Mouse (Mus musculus): ENCODE data around the gene Nat10. TPM values are rescaled to one million over a fixed set of nuclear protein-coding genes. Genes with fewer than 3 reads are reported as not detected.

Gene Nat10
- polyA plus RNA-seq, 1 experiment from 2014 or later = 13.0 TPM

GRCm38 (mm10) chr2:103680364-103681110, 80.5 kb downstream of the Nat10 start:
- peaks cover 3% of the 10 kb centered on the region; the same call in 1 of the 2 replicates for H3K27me3 ChIP-seq
- H3K36me3 ChIP-seq (replicated peaks) = no peaks in the 10 kb centered on the region
- no peak overlapping the region for H3K27ac ChIP-seq (replicated peaks)
- peaks cover 6% of the 10 kb centered on the region for H3K4me1 ChIP-seq (replicated peaks)
- no peak overlapping the region for H3K4me3 ChIP-seq (replicated peaks)
- no peaks in the 10 kb centered on the region for H3K9me3 ChIP-seq (replicated peaks)
- no peak overlapping the region for H3K9ac ChIP-seq
- WGBS (ENCODE audit: insufficient replicate concordance) = 32% methylated on average over 9 of the region's 9 CpGs
- ATAC-seq (ENCODE audit: insufficient read depth) = no peak
- no peak overlapping the region for H3K4me2 ChIP-seq

- H3K27ac ChIP-seq (replicated peaks) = no peak overlapping the region
- no peak overlapping the region for H3K4me3 ChIP-seq (replicated peaks)
- no peak overlapping the region for H3K4me2 ChIP-seq
- H3K9ac ChIP-seq = no peak overlapping the region
- no peaks in the 10 kb centered on the region for H3K36me3 ChIP-seq (replicated peaks)
- no peak for ATAC-seq (ENCODE audit: insufficient read depth)
- H3K27me3 ChIP-seq = peaks cover 3% of the 10 kb centered on the region; the same call in 1 of the 2 replicates
- H3K4me1 ChIP-seq (replicated peaks) = 0 out of 2 replicates have a peak, but pooled peaks cover 1% of the 10 kb centered on the region
- 71% methylated on average over 6 of the region's 6 CpGs for WGBS (ENCODE audit: insufficient replicate concordance)
- no peaks in the 10 kb centered on the region for H3K9me3 ChIP-seq (replicated peaks)
These were observed 82.6 kb downstream of the Nat10 start for GRCm38 (mm10) chr2:103678433-103678832.

DNA sequence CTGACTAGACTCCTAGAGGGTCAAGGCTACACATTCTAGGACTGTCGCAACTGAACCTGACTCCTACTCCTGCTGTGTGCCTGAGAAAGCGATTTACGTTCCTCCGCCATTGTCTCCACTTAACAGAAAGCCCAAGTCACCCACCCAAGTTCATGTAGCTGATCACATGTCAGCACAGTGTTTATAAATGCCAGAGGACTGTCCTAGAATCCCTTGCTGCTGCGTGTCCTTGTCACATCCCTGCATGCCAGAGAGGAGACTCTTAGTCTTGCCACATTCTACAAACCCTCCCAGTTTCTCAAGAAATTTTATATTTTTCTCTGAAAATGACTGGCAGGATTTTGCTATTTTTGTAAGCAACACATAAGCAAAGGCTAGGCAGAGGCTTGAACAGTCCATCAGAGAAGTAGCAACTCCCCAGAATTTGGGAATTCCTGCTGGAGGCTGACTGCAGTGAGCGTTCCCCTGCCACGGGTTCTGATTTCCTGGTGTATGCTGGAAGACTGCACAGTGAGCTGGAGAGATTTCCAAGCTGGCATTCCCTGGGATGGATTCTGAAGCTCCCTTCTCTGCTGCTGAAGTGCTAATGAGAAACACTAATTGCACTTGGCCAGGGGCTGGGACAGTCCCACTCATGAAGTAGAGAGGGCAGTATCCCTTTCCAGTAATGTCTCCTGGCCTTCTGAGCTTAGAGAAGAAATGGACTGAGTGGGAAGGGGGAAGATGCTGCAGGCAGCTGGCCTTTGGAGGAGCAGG, 83.3 kb downstream of the Nat10 start:
- no peak overlapping the region for H3K27ac ChIP-seq (replicated peaks)
- H3K9ac ChIP-seq = no peak overlapping the region
- WGBS (ENCODE audit: insufficient replicate concordance) = 76% methylated on average over 7 of the region's 7 CpGs
- no peaks in the 10 kb centered on the region for H3K9me3 ChIP-seq (replicated peaks)
- no peaks in the 10 kb centered on the region for H3K36me3 ChIP-seq (replicated peaks)
- H3K4me3 ChIP-seq (replicated peaks) = no peak overlapping the region
- H3K4me1 ChIP-seq (replicated peaks) = 0 out of 2 replicates have a peak, but pooled peaks cover 3% of the 10 kb centered on the region
- no peak overlapping the region for H3K4me2 ChIP-seq
- H3K27me3 ChIP-seq = peaks cover 3% of the 10 kb centered on the region; the same call in 1 of the 2 replicates
- ATAC-seq (ENCODE audit: insufficient read depth) = no peak

- no peaks in the 10 kb centered on the region for H3K9me3 ChIP-seq (replicated peaks)
- H3K27me3 ChIP-seq = peaks cover 3% of the 10 kb centered on the region; the same call in 1 of the 2 replicates
- 0 out of 2 replicates have a peak, but pooled peaks cover 3% of the 10 kb centered on the region for H3K4me1 ChIP-seq (replicated peaks)
- no peak overlapping the region for H3K9ac ChIP-seq
- ATAC-seq (ENCODE audit: insufficient read depth) = no peak
- no peak overlapping the region for H3K4me2 ChIP-seq
- H3K4me3 ChIP-seq (replicated peaks) = no peak overlapping the region
- 63% methylated on average over 2 of the region's 2 CpGs for WGBS (ENCODE audit: insufficient replicate concordance)
- no peaks in the 10 kb centered on the region for H3K36me3 ChIP-seq (replicated peaks)
- no peak overlapping the region for H3K27ac ChIP-seq (replicated peaks)
These were observed 84.3 kb downstream of the Nat10 start for GRCm38 (mm10) chr2:103676808-103677207.

GRCm38 (mm10) chr2:103675391-103675790, 85.7 kb downstream of the Nat10 start:
- H3K27me3 ChIP-seq = no peaks in the 10 kb centered on the region
- WGBS (ENCODE audit: insufficient replicate concordance) = 68% methylated on average over 5 of the region's 5 CpGs
- no peak for ATAC-seq (ENCODE audit: insufficient read depth)

GRCm38 (mm10) chr2:103673609-103674008, 87.5 kb downstream of the Nat10 start:
- Histone ChIP-seq H3K27ac (replicated peaks) (no peak overlapping the region), H3K9me3 (replicated peaks) (no peaks in the 10 kb centered on the region), H3K4me2 (no peak overlapping the region), H3K4me1 (replicated peaks) (peaks cover 4% of the 10 kb centered on the region; the same call in 1 of the 2 replicates), H3K4me3 (replicated peaks) (no peak overlapping the region), H3K9ac (no peak overlapping the region), H3K27me3 (no peaks in the 10 kb centered on the region), H3K36me3 (replicated peaks) (no peaks in the 10 kb centered on the region)
- no peak for ATAC-seq (ENCODE audit: insufficient read depth)
- 29% methylated on average over 4 of the region's 4 CpGs for WGBS (ENCODE audit: insufficient replicate concordance)

More at GRCm38 (mm10) chr2:103675391-103675790, 85.7 kb downstream of the Nat10 start:
- Histone ChIP-seq H3K4me2 (no peak overlapping the region), H3K9me3 (replicated peaks) (no peaks in the 10 kb centered on the region), H3K9ac (no peak overlapping the region), H3K4me1 (replicated peaks) (0 out of 2 replicates have a peak, but pooled peaks cover 3% of the 10 kb centered on the region), H3K36me3 (replicated peaks) (no peaks in the 10 kb centered on the region), H3K4me3 (replicated peaks) (no peak overlapping the region), H3K27ac (replicated peaks) (no peak overlapping the region)

- no peak for ATAC-seq (ENCODE audit: insufficient read depth)
- Histone ChIP-seq H3K9me3 (replicated peaks) (no peaks in the 10 kb centered on the region), H3K4me3 (replicated peaks) (no peak overlapping the region), H3K27ac (replicated peaks) (no peak overlapping the region), H3K36me3 (replicated peaks) (no peaks in the 10 kb centered on the region), H3K4me2 (no peak overlapping the region), H3K27me3 (no peaks in the 10 kb centered on the region), H3K9ac (no peak overlapping the region), H3K4me1 (replicated peaks) (peaks cover 12% of the 10 kb centered on the region)
- WGBS (ENCODE audit: insufficient replicate concordance) = 30% methylated on average over 7 of the region's 7 CpGs
These were observed 88.4 kb downstream of the Nat10 start for GRCm38 (mm10) chr2:103672573-103673119.

Other genes with a start within 250 kb of the Nat10 start
- gene Abtb2, start 195.0 kb downstream of the Nat10 start, polyA plus RNA-seq (2015; fragmentation: Nextera tagmentation; extraction: Ambion mirVana) = 2.9 and 3.4 TPM in 2 replicates
- 110 and 112 TPM in 2 replicates for gene Caprin1, start 36.4 kb upstream of the Nat10 start, polyA plus RNA-seq (2015; fragmentation: Nextera tagmentation; extraction: Ambion mirVana)
- gene Lmo2, start 196.7 kb upstream of the Nat10 start, polyA plus RNA-seq (2015; fragmentation: Nextera tagmentation; extraction: Ambion mirVana) = 148 and 156 TPM in 2 replicates

Data from liver, embryonic 15.5 days (tissue).